Mouse (Mus musculus) liver, embryonic 16.5 days (tissue): ENCODE measurements at regions not wholly inside any gene's neighbourhood (a gene's known extent, or its start where the extent isn't known, plus 50 kb on each side); places are given as distances from the start of the nearest gene placed in this dataset.

ENCODE experiments used
- ATAC-seq: fragments of 200-750 bp; cut with Nextera tagmentation; 2 replicates; pipeline ENCODE4 v1.8.0; 2017; ENCODE audit warnings: low read depth, mild to moderate bottlenecking, moderate number of reproducible peaks, moderate library complexity
- H3K27ac ChIP-seq: fragments of 300-500 bp; sonication (generic); 2 replicates; pipeline ENCODE4 v1.5.1; 2014; ENCODE audit warnings: mild to moderate bottlenecking, low read length
- H3K27me3 ChIP-seq: fragments of 300-500 bp; sonication (generic); 2 replicates; pipeline ENCODE4 v1.6.1; 2014; ENCODE audit warnings: low read depth, low read length, mixed read lengths; ENCODE audit not compliant: control insufficient read depth, insufficient read depth
- H3K36me3 ChIP-seq: fragments of 300-500 bp; sonication (generic); 2 replicates; pipeline ENCODE4 v1.6.1; 2014; ENCODE audit warnings: mild to moderate bottlenecking; ENCODE audit not compliant: control insufficient read depth, insufficient read depth
- H3K4me1 ChIP-seq: fragments of 300-500 bp; sonication (generic); 2 replicates; pipeline ENCODE4 v1.6.1; 2014; ENCODE audit warnings: low read depth, low read length, mixed read lengths; ENCODE audit not compliant: control insufficient read depth
- H3K4me2 ChIP-seq: fragments of 300-500 bp; sonication (generic); 2 replicates; pipeline ENCODE4 v1.6.1; 2014; ENCODE audit warnings: low read depth, low read length, mixed read lengths
- H3K4me3 ChIP-seq: fragments of 300-500 bp; sonication (generic); 2 replicates; pipeline ENCODE4 v1.5.1; 2014; ENCODE audit warnings: low read depth, mild to moderate bottlenecking, low read length
- H3K9ac ChIP-seq: fragments of 300-500 bp; sonication (generic); 2 replicates; pipeline ENCODE4 v1.6.1; 2014; ENCODE audit warnings: low read depth, low read length
- H3K9me3 ChIP-seq: fragments of 300-500 bp; sonication (generic); replicated peaks from 2 replicates; pipeline ENCODE4 v1.6.1; 2016; ENCODE audit warnings: low read length; ENCODE audit not compliant: control insufficient read depth
- WGBS: fragments of 180-500 bp; shearing (Covaris S2); extraction: QIAGEN DNeasy Blood & Tissue Kit; methylation state at CpG from one replicate; pipeline ENCODE4 v1.1.7; 2014; ENCODE audit not compliant: insufficient replicate concordance; 5-methylcytosine and 5-hydroxymethylcytosine counted together

GRCm38 (mm10) chr17:83917781-83918180 is 70.0 kb upstream of the Haao start:
- H3K27ac ChIP-seq, result no peak overlapping the region

GRCm38 (mm10) chr17:83916684-83917166 is 69.0 kb upstream of the Haao start:
- no peaks in the 10 kb centered on the region for H3K27me3 ChIP-seq
- no peaks in the 10 kb centered on the region for H3K36me3 ChIP-seq
- no peaks in the 10 kb centered on the region for H3K9me3 ChIP-seq
- H3K4me3 ChIP-seq, result no peak overlapping the region
- H3K4me1 ChIP-seq, result no peaks in the 10 kb centered on the region; the same call in 1 of the 2 replicates
- H3K4me2 ChIP-seq, result no peak overlapping the region
- 30% methylated on average over 10 of the region's 10 CpGs for WGBS
- ATAC-seq, result no peak
- H3K9ac ChIP-seq, result no peak overlapping the region
- no peak overlapping the region for H3K27ac ChIP-seq

More at GRCm38 (mm10) chr17:83917781-83918180, 70.0 kb upstream of the Haao start:
- Histone ChIP-seq H3K4me1 (no peaks in the 10 kb centered on the region; the same call in 1 of the 2 replicates), H3K4me2 (no peak overlapping the region), H3K9ac (no peak overlapping the region), H3K4me3 (no peak overlapping the region), H3K9me3 (no peaks in the 10 kb centered on the region), H3K27me3 (no peaks in the 10 kb centered on the region), H3K36me3 (no peaks in the 10 kb centered on the region)
- 48% methylated on average over 4 of the region's 4 CpGs for WGBS
- no peak for ATAC-seq

GRCm38 (mm10) chr17:83915034-83915433 is 67.3 kb upstream of the Haao start:
- H3K36me3 ChIP-seq, result no peaks in the 10 kb centered on the region

GRCm38 (mm10) chr17:83914603-83915002 is 66.8 kb upstream of the Haao start:
- no peaks in the 10 kb centered on the region; the same call in 1 of the 2 replicates for H3K4me1 ChIP-seq
- no peak overlapping the region for H3K9ac ChIP-seq
- no peaks in the 10 kb centered on the region for H3K9me3 ChIP-seq
- H3K4me3 ChIP-seq, result no peak overlapping the region
- H3K36me3 ChIP-seq, result no peaks in the 10 kb centered on the region
- 12% methylated on average over 1 of the region's 1 CpGs for WGBS
- no peak for ATAC-seq
- H3K4me2 ChIP-seq, result no peak overlapping the region
- no peaks in the 10 kb centered on the region for H3K27me3 ChIP-seq
- no peak overlapping the region for H3K27ac ChIP-seq

More at GRCm38 (mm10) chr17:83915034-83915433, 67.3 kb upstream of the Haao start:
- no peak overlapping the region for H3K4me3 ChIP-seq
- ATAC-seq, result no peak
- H3K4me1 ChIP-seq, result no peaks in the 10 kb centered on the region; the same call in 1 of the 2 replicates
- no peak overlapping the region for H3K4me2 ChIP-seq
- H3K9me3 ChIP-seq, result no peaks in the 10 kb centered on the region
- H3K27ac ChIP-seq, result no peak overlapping the region
- H3K9ac ChIP-seq, result no peak overlapping the region
- no peaks in the 10 kb centered on the region for H3K27me3 ChIP-seq

- no peak for ATAC-seq
- Histone ChIP-seq H3K4me1 (peaks cover 4% of the 10 kb centered on the region; the same call in 1 of the 2 replicates), H3K27me3 (no peaks in the 10 kb centered on the region), H3K36me3 (no peaks in the 10 kb centered on the region), H3K4me2 (no peak overlapping the region), H3K27ac (no peak overlapping the region), H3K9ac (no peak overlapping the region), H3K4me3 (no peak overlapping the region), H3K9me3 (no peaks in the 10 kb centered on the region)
- 68% methylated on average over 13 of the region's 13 CpGs for WGBS
These were observed 66.1 kb upstream of the Haao start for GRCm38 (mm10) chr17:83913711-83914415.

- no peak overlapping the region for H3K9ac ChIP-seq
- H3K4me1 ChIP-seq, result peaks cover 5% of the 10 kb centered on the region; the same call in 1 of the 2 replicates
- no peaks in the 10 kb centered on the region for H3K27me3 ChIP-seq
- no peak for ATAC-seq
- 45% methylated on average over 6 of the region's 6 CpGs for WGBS
- H3K36me3 ChIP-seq, result no peaks in the 10 kb centered on the region
- H3K27ac ChIP-seq, result no peak overlapping the region
- no peak overlapping the region for H3K4me3 ChIP-seq
- H3K9me3 ChIP-seq, result no peaks in the 10 kb centered on the region
- H3K4me2 ChIP-seq, result no peak overlapping the region
These were observed 64.7 kb upstream of the Haao start for GRCm38 (mm10) chr17:83912421-83912820.

GRCm38 (mm10) chr17:83908811-83909210 is 61.0 kb upstream of the Haao start:
- Histone ChIP-seq H3K4me2 (no peak overlapping the region), H3K27me3 (no peaks in the 10 kb centered on the region), H3K27ac (no peak overlapping the region), H3K9me3 (no peaks in the 10 kb centered on the region), H3K4me1 (peaks cover 6% of the 10 kb centered on the region; the same call in 1 of the 2 replicates), H3K36me3 (no peaks in the 10 kb centered on the region), H3K9ac (no peak overlapping the region), H3K4me3 (no peak overlapping the region)
- ATAC-seq, result no peak
- WGBS, result 14% methylated on average over 6 of the region's 6 CpGs

GRCm38 (mm10) chr17:83907538-83907937 is 59.8 kb upstream of the Haao start:
- no peak overlapping the region for H3K4me2 ChIP-seq
- ATAC-seq, result no peak
- no peak overlapping the region for H3K9ac ChIP-seq
- H3K27ac ChIP-seq, result no peak overlapping the region
- no peaks in the 10 kb centered on the region for H3K27me3 ChIP-seq
- H3K36me3 ChIP-seq, result no peaks in the 10 kb centered on the region
- peaks cover 6% of the 10 kb centered on the region; the same call in 1 of the 2 replicates for H3K4me1 ChIP-seq
- no peaks in the 10 kb centered on the region for H3K9me3 ChIP-seq
- H3K4me3 ChIP-seq, result no peak overlapping the region
- WGBS, result 35% methylated on average over 3 of the region's 3 CpGs

- H3K4me1 ChIP-seq, result peaks cover 6% of the 10 kb centered on the region; the same call in 1 of the 2 replicates
- H3K36me3 ChIP-seq, result no peaks in the 10 kb centered on the region
- H3K4me2 ChIP-seq, result no peak overlapping the region
- H3K9ac ChIP-seq, result no peak overlapping the region
- no peak for ATAC-seq
- 19% methylated on average over 12 of the region's 12 CpGs for WGBS
- H3K9me3 ChIP-seq, result no peaks in the 10 kb centered on the region
- no peak overlapping the region for H3K27ac ChIP-seq
- no peak overlapping the region for H3K4me3 ChIP-seq
- H3K27me3 ChIP-seq, result no peaks in the 10 kb centered on the region
These were observed 59.2 kb upstream of the Haao start for GRCm38 (mm10) chr17:83906751-83907537.
